In genomic region chr6:13748931-13749638, GRCm38 (mm10) we compare ENCODE assay signal across 22 mouse cellular contexts.
DNase-seq lines count a peak whose midpoint lies in the region; ATAC-seq lines count a peak whose summit lies in the region.
"Had no signal": no experiment of that assay in that cellular context is flagged by ENCODE, and none has a peak within 500 bp of the region (broad histone marks: within the 10 kb centered on the region; RNA-seq: fewer than 3 reads in every experiment).

No protein-coding gene starts in this region.

- no peaks in the 10 kb centered on the region for H3K27me3 ChIP-seq in forebrain, embryonic 11.5 days (ENCODE audit: control insufficient read depth, insufficient read depth, low read length)
- no peaks in the 10 kb centered on the region for H3K27me3 ChIP-seq in forebrain, embryonic 10.5 days (ENCODE audit: poor library complexity, severe bottlenecking)
- H3K27me3 ChIP-seq in midbrain, embryonic 12.5 days: no peaks in the 10 kb centered on the region
- H3K27me3 ChIP-seq in midbrain, embryonic 10.5 days (ENCODE audit: low read depth, poor library complexity, severe bottlenecking): no peaks in the 10 kb centered on the region
- no peaks in the 10 kb centered on the region for H3K27me3 ChIP-seq in hindbrain, embryonic 13.5 days
- H3K27me3 ChIP-seq in neural tube, embryonic 15.5 days (replicated peaks): no peaks in the 10 kb centered on the region
- H3K27me3 ChIP-seq: heart, embryonic 15.5 days had no signal

- no peaks in the 10 kb centered on the region for H3K36me3 ChIP-seq in forebrain, embryonic 11.5 days (ENCODE audit: control insufficient read depth, insufficient read depth, low read length)
- no peaks in the 10 kb centered on the region for H3K36me3 ChIP-seq in forebrain, embryonic 10.5 days (replicated peaks)
- H3K36me3 ChIP-seq in midbrain, embryonic 12.5 days: no peaks in the 10 kb centered on the region
- no peaks in the 10 kb centered on the region for H3K36me3 ChIP-seq in midbrain, embryonic 10.5 days
- H3K36me3 ChIP-seq in hindbrain, embryonic 13.5 days: no peaks in the 10 kb centered on the region
- no peaks in the 10 kb centered on the region for H3K36me3 ChIP-seq in neural tube, embryonic 15.5 days
- H3K36me3 ChIP-seq: heart, embryonic 15.5 days; limb, embryonic 10.5 days had no signal

- DNase-seq in forebrain, embryonic 11.5 days (ENCODE audit: low spot score): no peak
- DNase-seq in forebrain, embryonic 10.5 days (ENCODE audit: extremely low spot score, low spot score): no peak
- no peak for DNase-seq in midbrain, embryonic 10.5 days (ENCODE audit: low spot score)
- DNase-seq in right cerebral cortex, adult 18-20 months: no peak
- DNase-seq in thymus, postnatal 14 days: no peak
- DNase-seq: cerebellum, adult 18-20 months; cerebellum, postnatal 36 days; gastrocnemius, postnatal 14 days; heart, postnatal 4 days; kidney, postnatal 36 days; layer of hippocampus, adult 9-11 months; lung, embryonic 14.5 days; lung, postnatal 4 days; thymus, postnatal 36 days had no signal

- no peaks in the 10 kb centered on the region for H3K4me1 ChIP-seq in forebrain, embryonic 11.5 days (replicated peaks; ENCODE audit: control insufficient read depth, insufficient read depth, low read length)
- peaks cover 6% of the 10 kb centered on the region for H3K4me1 ChIP-seq in forebrain, embryonic 10.5 days
- H3K4me1 ChIP-seq in midbrain, embryonic 12.5 days: peaks cover 4% of the 10 kb centered on the region
- H3K4me1 ChIP-seq in midbrain, embryonic 10.5 days: peaks cover 16% of the 10 kb centered on the region
- peaks cover 6% of the 10 kb centered on the region for H3K4me1 ChIP-seq in hindbrain, embryonic 13.5 days (replicated peaks)
- peaks cover 6% of the 10 kb centered on the region for H3K4me1 ChIP-seq in neural tube, embryonic 15.5 days
- H3K4me1 ChIP-seq: limb, embryonic 10.5 days had no signal

- WGBS in forebrain, embryonic 11.5 days: 44% methylated on average over 7 of the region's 7 CpGs
- 57% methylated on average over 7 of the region's 7 CpGs for WGBS in forebrain, embryonic 10.5 days
- 58% methylated on average over 7 of the region's 7 CpGs for WGBS in midbrain, embryonic 12.5 days
- WGBS in midbrain, embryonic 10.5 days: 54% methylated on average over 7 of the region's 7 CpGs
- WGBS in hindbrain, embryonic 13.5 days: 57% methylated on average over 7 of the region's 7 CpGs
- WGBS in neural tube, embryonic 15.5 days: 48% methylated on average over 7 of the region's 7 CpGs

- peak; percentile 32; the same call in 1 of the 2 replicates for ATAC-seq in forebrain, embryonic 11.5 days (replicated peaks; ENCODE audit: low FRiP score)
- ATAC-seq in midbrain, embryonic 12.5 days (ENCODE audit: low FRiP score, low read depth): peak; percentile 57
- 0 out of 2 replicates have a peak, but pooled peaks have one; percentile 52 for ATAC-seq in hindbrain, embryonic 13.5 days (ENCODE audit: low FRiP score)
- ATAC-seq in neural tube, embryonic 15.5 days (ENCODE audit: low FRiP score): peak; percentile 51
- ATAC-seq: CD4-positive, CD25-positive, alpha-beta regulatory T cell, adult 4 months; intestine, embryonic 16.5 days had no signal

- no peak overlapping the region for H3K27ac ChIP-seq in forebrain, embryonic 11.5 days (ENCODE audit: low read depth, low read length)
- H3K27ac ChIP-seq in forebrain, embryonic 10.5 days: no peak overlapping the region
- no peak overlapping the region for H3K27ac ChIP-seq in midbrain, embryonic 12.5 days (replicated peaks)
- H3K27ac ChIP-seq in midbrain, embryonic 10.5 days (replicated peaks): no peak overlapping the region
- no peak overlapping the region for H3K27ac ChIP-seq in hindbrain, embryonic 13.5 days
- H3K27ac ChIP-seq in neural tube, embryonic 15.5 days (replicated peaks): no peak overlapping the region
- H3K27ac ChIP-seq: heart, embryonic 15.5 days; limb, embryonic 10.5 days had no signal

- no peak overlapping the region for H3K9ac ChIP-seq in forebrain, embryonic 11.5 days (ENCODE audit: low read length)
- no peak overlapping the region for H3K9ac ChIP-seq in midbrain, embryonic 12.5 days (replicated peaks)
- H3K9ac ChIP-seq in hindbrain, embryonic 13.5 days: no peak overlapping the region
- no peak overlapping the region for H3K9ac ChIP-seq in neural tube, embryonic 15.5 days (replicated peaks)
- H3K9ac ChIP-seq: heart, embryonic 15.5 days; lung, embryonic 14.5 days had no signal

- no peak overlapping the region for H3K4me3 ChIP-seq in forebrain, embryonic 11.5 days (ENCODE audit: low read depth, low read length)
- no peak overlapping the region for H3K4me3 ChIP-seq in forebrain, embryonic 10.5 days
- no peak overlapping the region for H3K4me3 ChIP-seq in midbrain, embryonic 12.5 days
- H3K4me3 ChIP-seq in midbrain, embryonic 10.5 days: no peak overlapping the region
- H3K4me3 ChIP-seq in hindbrain, embryonic 13.5 days: no peak overlapping the region
- no peak overlapping the region for H3K4me3 ChIP-seq in neural tube, embryonic 15.5 days (replicated peaks)
- H3K4me3 ChIP-seq: heart, embryonic 15.5 days; limb, embryonic 10.5 days had no signal

- H3K4me2 ChIP-seq in forebrain, embryonic 11.5 days (ENCODE audit: low read depth, low read length, severe bottlenecking): no peak overlapping the region
- H3K4me2 ChIP-seq in midbrain, embryonic 12.5 days (replicated peaks): no peak overlapping the region
- no peak overlapping the region for H3K4me2 ChIP-seq in hindbrain, embryonic 13.5 days
- no peak overlapping the region for H3K4me2 ChIP-seq in neural tube, embryonic 15.5 days
- H3K4me2 ChIP-seq: heart, embryonic 15.5 days; liver, embryonic 11.5 days; lung, embryonic 14.5 days had no signal

- no peaks in the 10 kb centered on the region for H3K9me3 ChIP-seq in forebrain, embryonic 11.5 days (ENCODE audit: control insufficient read depth, low read length)
- no peaks in the 10 kb centered on the region for H3K9me3 ChIP-seq in forebrain, embryonic 10.5 days
- H3K9me3 ChIP-seq in midbrain, embryonic 12.5 days: no peaks in the 10 kb centered on the region
- H3K9me3 ChIP-seq in midbrain, embryonic 10.5 days (replicated peaks): no peaks in the 10 kb centered on the region
- no peaks in the 10 kb centered on the region for H3K9me3 ChIP-seq in hindbrain, embryonic 13.5 days
- no peaks in the 10 kb centered on the region for H3K9me3 ChIP-seq in neural tube, embryonic 15.5 days (replicated peaks)
- H3K9me3 ChIP-seq: heart, embryonic 15.5 days; limb, embryonic 10.5 days had no signal
